21 mouse cellular contexts compared by ENCODE assay signal in genomic region chr14:11021391-11021790, GRCm38 (mm10).
DNase-seq lines count a peak whose midpoint lies in the region; ATAC-seq and TF ChIP-seq lines count a peak whose summit lies in the region.
"Had no signal": no experiment of that assay in that cellular context is flagged by ENCODE, and none has a peak within 500 bp of the region (broad histone marks: within the 10 kb centered on the region; RNA-seq: fewer than 3 reads in every experiment).

No protein-coding gene starts in this region.

- H3K27ac ChIP-seq in kidney, postnatal 0 days, result no peak overlapping the region
- H3K27ac ChIP-seq: embryonic facial prominence, embryonic 13.5 days; forebrain, embryonic 12.5 days; gastrocnemius, adult 2 months; hindbrain, embryonic 15.5 days had no signal

- H3K9ac ChIP-seq in kidney, postnatal 0 days (ENCODE audit: low read depth, low read length), result no peak overlapping the region
- H3K9ac ChIP-seq: embryonic facial prominence, embryonic 13.5 days; forebrain, embryonic 12.5 days; hindbrain, embryonic 15.5 days had no signal

- whole genome bisulfite sequencing in kidney, postnatal 0 days, result 30% methylated on average over 3 of the region's 3 CpGs

- no peak overlapping the region for H3K4me3 ChIP-seq in kidney, postnatal 0 days (replicated peaks; ENCODE audit: low read depth, low read length)
- H3K4me3 ChIP-seq: embryonic facial prominence, embryonic 13.5 days; forebrain, embryonic 12.5 days; gastrocnemius, adult 2 months; hindbrain, embryonic 15.5 days had no signal

- no peak for ATAC-seq in kidney, postnatal 0 days (replicated peaks; ENCODE audit: low FRiP score, low read depth)
- ATAC-seq: forebrain, embryonic 16.5 days; inflammation-experienced regulatory T-cells, adult 6 months; Patski had no signal

- DNase-seq in cerebellum, postnatal 10 days, result peak; percentile 10 to 35
- DNase-seq in cerebellum, adult 9-11 months, result no peak
- DNase-seq in kidney, postnatal 0 days (ENCODE audit: low spot score), result peak; percentile 3
- DNase-seq in kidney, postnatal 36 days, result no peak
- peak; percentile 8 for DNase-seq in retina, postnatal 1 day
- DNase-seq in retina, embryonic 14.5 days (ENCODE audit: low spot score), result no peak
- no peak for DNase-seq in thymus, postnatal 10 days (ENCODE audit: low spot score in 2 of 2)
- DNase-seq: adrenal gland, adult 8-10 months; adrenal gland, postnatal 36 days; cerebellum, adult 11 months; cerebellum, adult 8-10 months; cerebellum, postnatal 36 days; gastrocnemius, adult 2 months; gastrocnemius, postnatal 25 days had no signal

- H3K4me2 ChIP-seq in kidney, postnatal 0 days (ENCODE audit: low read length), result no peak overlapping the region
- H3K4me2 ChIP-seq: embryonic facial prominence, embryonic 13.5 days; forebrain, embryonic 12.5 days; heart, embryonic 11.5 days; hindbrain, embryonic 15.5 days had no signal

- no peaks in the 10 kb centered on the region for H3K9me3 ChIP-seq in kidney, postnatal 0 days (replicated peaks; ENCODE audit: low read length)
- H3K9me3 ChIP-seq: embryonic facial prominence, embryonic 13.5 days; forebrain, embryonic 12.5 days; hindbrain, embryonic 15.5 days had no signal

- no peaks in the 10 kb centered on the region for H3K27me3 ChIP-seq in kidney, postnatal 0 days (ENCODE audit: insufficient read depth, low read length)
- H3K27me3 ChIP-seq: embryonic facial prominence, embryonic 13.5 days; forebrain, embryonic 12.5 days; hindbrain, embryonic 15.5 days; Patski had no signal

- no peaks in the 10 kb centered on the region for H3K36me3 ChIP-seq in kidney, postnatal 0 days (ENCODE audit: insufficient read depth, low read length)
- H3K36me3 ChIP-seq: embryonic facial prominence, embryonic 13.5 days; forebrain, embryonic 12.5 days; hindbrain, embryonic 15.5 days had no signal

- TF ChIP-seq CTCF in kidney, postnatal 0 days (IDR thresholded peaks at IDR 0.05; ENCODE audit: low read depth), result no peak

- no peaks in the 10 kb centered on the region for H3K4me1 ChIP-seq in kidney, postnatal 0 days (replicated peaks; ENCODE audit: insufficient read depth, low read length)
- H3K4me1 ChIP-seq: embryonic facial prominence, embryonic 13.5 days; hindbrain, embryonic 15.5 days had no signal

Comparison
In these comparisons a context has a peak if more than half of its experiments do, and no peak if none do; other contexts are left out.
1. DNase-seq: peak in cerebellum, postnatal 10 days (2 of 2), kidney, postnatal 0 days (single experiment) and retina, postnatal 1 day (single experiment); none in cerebellum, adult 9-11 months (single experiment), kidney, postnatal 36 days (0 of 2), retina, embryonic 14.5 days (single experiment) and thymus, postnatal 10 days (0 of 2).